Mouse (Mus musculus) spleen, adult 2 months (tissue): ENCODE measurements around the gene Rcan1.

Experiments used
- CTCF ChIP-seq: fragments of 200-500 bp; IDR thresholded peaks from 2 replicates; pipeline ENCODE4 v1.5.1; 2011; ENCODE audit warnings: mild to moderate bottlenecking, inconsistent platforms; ENCODE audit not compliant: insufficient read depth, insufficient read length, insufficient replicate concordance; ENCODE audit errors: extremely low read depth
- POLR2A ChIP-seq: fragments of 200-500 bp; IDR thresholded peaks from 2 replicates; pipeline ENCODE4 v1.6.1; 2011; ENCODE audit warnings: low read depth, low read length, inconsistent platforms

GRCm38 (mm10) chr16:92472898-92473297 lies 2.2 kb upstream of the Rcan1 start:
- TF ChIP-seq POLR2A, result no peak
- no peak for TF ChIP-seq CTCF
